Mouse (Mus musculus) layer of hippocampus, adult 9-11 months (tissue): ENCODE measurements around the gene Cth.
"Not testable (repeated sequence)": the region's sequence is repeated elsewhere in the genome, so short reads cannot be mapped to it uniquely, and the experiment has no call there.

Experiments used
- DNase-seq: peaks from one replicate; pipeline ENCODE4 v3.0.0; 2022

Gene Cth

GRCm38 (mm10) chr3:157924692-157925328 lies at the start of gene Cth:
TSS of gene Cth (minus strand) at chr3:157925077.
- peak; percentile 90 for DNase-seq

GRCm38 (mm10) chr3:157973236-157973635 lies 48.4 kb upstream of the Cth start:
- no peak for DNase-seq

GRCm38 (mm10) chr3:157971151-157971550 lies 46.3 kb upstream of the Cth start:
- no peak for DNase-seq

GRCm38 (mm10) chr3:157957320-157957719 lies 32.4 kb upstream of the Cth start:
- no peak for DNase-seq

- no peak for DNase-seq
These were observed 31.3 kb upstream of the Cth start for GRCm38 (mm10) chr3:157956201-157956600.

GRCm38 (mm10) chr3:157955466-157955865 lies 30.6 kb upstream of the Cth start:
- no peak for DNase-seq

GRCm38 (mm10) chr3:157952716-157953115 lies 27.8 kb upstream of the Cth start:
- no peak for DNase-seq

GRCm38 (mm10) chr3:157947383-157948280 lies 22.8 kb upstream of the Cth start:
- no peak for DNase-seq

GRCm38 (mm10) chr3:157946843-157947358 lies 22.0 kb upstream of the Cth start, which contains the start of gene Ankrd13c:
TSS of gene Ankrd13c (plus strand) at chr3:157947239.
- peak; percentile 92 for DNase-seq

- no peak for DNase-seq
These were observed 13.7 kb upstream of the Cth start for GRCm38 (mm10) chr3:157938585-157938984.

- DNase-seq, result no peak
These were observed 9.5 kb upstream of the Cth start for GRCm38 (mm10) chr3:157934301-157934823.

- not testable (repeated sequence) for DNase-seq
These were observed 8.3 kb upstream of the Cth start for GRCm38 (mm10) chr3:157933223-157933622.

GRCm38 (mm10) chr3:157932074-157932473 lies 7.2 kb upstream of the Cth start:
- no peak for DNase-seq

- no peak for DNase-seq
These were observed 6.7 kb upstream of the Cth start for GRCm38 (mm10) chr3:157931592-157931991.

- no peak for DNase-seq
These were observed 4.5 kb upstream of the Cth start for GRCm38 (mm10) chr3:157929417-157929816.

- DNase-seq, result peak; percentile 67
These were observed 3.9 kb upstream of the Cth start for GRCm38 (mm10) chr3:157928731-157929130.

- no peak for DNase-seq
These were observed 1.9 kb upstream of the Cth start for GRCm38 (mm10) chr3:157926761-157927160.

- DNase-seq, result no peak
These were observed 1.0 kb upstream of the Cth start for GRCm38 (mm10) chr3:157925706-157926510.

- no peak for DNase-seq
These were observed 1.5 kb downstream of the Cth start for GRCm38 (mm10) chr3:157923268-157923835.

GRCm38 (mm10) chr3:157921376-157921775 lies 3.5 kb downstream of the Cth start:
- DNase-seq, result no peak

- no peak for DNase-seq
These were observed 8.5 kb downstream of the Cth start for GRCm38 (mm10) chr3:157916336-157916735.

GRCm38 (mm10) chr3:157912155-157912554 lies 12.7 kb downstream of the Cth start:
- no peak for DNase-seq
